Mouse (Mus musculus): ENCODE results near the gene Pex16. TPM values are rescaled to one million over a fixed set of nuclear protein-coding genes. Genes with fewer than 3 reads are reported as not detected.

Pex16 gene
- total RNA-seq, 2 experiments from 2014 or later = 17.2 to 22.1 TPM

- intact Hi-C loops (cut with DNase I; ENCODE audit: low total_unique reads) = no loop called here
- DNase-seq = peak; percentile 2
These were observed 10.4 kb upstream of the Pex16 start for GRCm38 (mm10) chr2:92364086-92364485.

GRCm38 (mm10) chr2:92365568-92365967 lies 8.9 kb upstream of the Pex16 start:
- intact Hi-C loops (cut with DNase I; ENCODE audit: low total_unique reads) = no loop called here
- DNase-seq = no peak

DNA sequence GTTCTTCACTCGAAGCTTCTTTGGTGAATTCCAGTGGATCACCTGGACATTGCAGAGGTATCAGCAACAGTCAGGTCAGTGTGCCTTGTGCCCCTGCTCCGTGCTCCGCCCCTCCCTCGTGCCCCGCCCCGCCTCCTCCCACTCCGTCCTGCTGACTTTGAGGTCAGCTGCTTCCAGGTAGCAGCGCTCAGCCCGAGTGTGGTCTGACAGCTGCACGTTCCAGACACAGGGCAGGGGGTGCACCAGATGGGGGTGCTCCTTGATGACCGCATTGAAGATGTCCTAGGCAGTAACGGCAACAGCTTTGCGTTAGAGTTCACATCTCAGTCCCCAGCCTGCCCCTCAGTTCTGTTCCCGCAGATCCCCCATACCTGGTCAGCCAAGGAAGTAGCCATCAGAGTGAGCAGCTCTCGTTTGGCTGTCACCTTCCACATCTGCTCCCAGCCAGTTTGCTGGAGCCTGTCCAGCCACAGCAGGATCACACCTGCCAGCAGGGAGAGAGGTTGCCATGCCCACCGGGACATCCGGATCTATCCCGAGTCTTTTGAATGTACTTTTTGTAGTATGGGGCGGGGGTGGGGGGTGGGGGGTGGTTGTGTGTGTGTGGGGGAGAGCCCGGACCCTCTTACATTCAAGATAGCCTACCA lies 7.0 kb upstream of the Pex16 start:
- intact Hi-C loops (cut with DNase I; ENCODE audit: low total_unique reads) = no loop called here
- no peak for DNase-seq

DNA sequence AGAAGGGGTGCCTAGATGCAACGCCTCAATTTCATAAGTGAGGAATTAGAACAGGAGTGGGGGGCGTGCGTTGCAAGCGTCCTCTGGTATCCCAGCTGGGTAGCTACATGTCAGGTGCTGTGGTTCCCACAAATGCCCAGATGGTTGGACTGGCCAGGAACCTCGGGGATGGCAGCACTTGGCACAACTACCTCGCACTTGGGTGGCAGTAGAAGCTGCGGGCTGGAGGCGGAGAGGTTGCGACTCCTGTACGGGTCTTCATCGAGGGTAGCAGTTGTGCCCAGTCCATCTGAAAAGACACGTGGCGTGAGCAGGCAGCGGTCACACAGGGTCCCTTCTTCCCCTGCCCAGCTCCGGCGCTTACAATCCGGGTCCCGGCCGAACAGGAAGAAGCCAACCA lies 4.1 kb upstream of the Pex16 start:
- no peak for DNase-seq
- intact Hi-C loops (cut with DNase I; ENCODE audit: low total_unique reads) = loop anchor here (5.0 kb wide), 1 partner anchor 67 kb away; no protein-coding TSS in a partner anchor

DNA sequence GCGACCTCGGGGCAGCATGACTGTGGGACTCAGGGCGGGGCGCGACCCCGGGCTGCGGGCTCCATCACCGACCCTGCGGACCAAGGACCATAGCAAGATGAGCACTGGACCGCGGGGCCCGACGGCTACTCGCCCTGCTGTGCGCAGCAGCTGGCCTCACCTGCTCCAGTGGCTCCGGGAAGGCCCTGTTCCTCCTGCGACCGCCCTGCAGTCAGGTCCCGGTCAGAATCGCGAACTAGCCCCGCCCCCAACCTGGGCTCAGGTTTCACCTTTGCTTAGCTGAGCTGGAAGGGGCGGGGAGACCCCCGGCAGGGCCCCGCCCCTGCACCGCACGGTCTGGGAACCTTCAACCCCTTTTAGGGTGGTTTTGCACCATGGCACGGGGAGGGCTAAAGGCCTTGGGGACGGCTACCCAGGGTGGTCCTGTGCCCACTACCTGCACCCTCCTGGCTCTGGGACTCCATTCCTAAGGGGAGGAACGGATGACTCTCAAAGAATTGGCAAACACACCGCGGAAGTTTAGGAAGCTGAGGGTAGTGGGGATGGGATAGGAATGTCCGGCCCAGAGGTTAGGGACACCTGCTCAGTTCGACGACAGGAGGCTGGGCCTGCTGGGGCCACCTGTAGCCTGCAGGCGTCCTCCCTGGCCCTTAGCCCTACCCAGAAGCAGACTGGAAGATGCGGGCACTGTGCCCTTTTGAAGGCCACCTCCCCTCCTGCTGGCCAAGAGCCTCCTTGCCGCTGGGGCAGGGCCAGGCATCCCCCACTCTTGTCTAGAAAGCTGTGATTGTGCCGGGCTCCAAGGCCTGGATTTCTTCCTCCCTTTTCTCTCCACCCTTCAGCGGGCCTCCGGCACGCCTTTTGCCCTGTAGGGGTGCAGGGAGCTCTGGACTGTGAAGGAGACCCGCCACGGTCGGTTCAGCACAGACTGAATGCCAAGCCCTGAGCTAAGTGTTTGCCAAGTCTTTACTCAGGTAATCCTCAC lies 3.4 kb upstream of the Pex16 start:
- DNase-seq = no peak
- intact Hi-C loops (cut with DNase I; ENCODE audit: low total_unique reads) = loop anchor here (5.0 kb wide), 1 partner anchor 66 kb away; no protein-coding TSS in a partner anchor

DNA sequence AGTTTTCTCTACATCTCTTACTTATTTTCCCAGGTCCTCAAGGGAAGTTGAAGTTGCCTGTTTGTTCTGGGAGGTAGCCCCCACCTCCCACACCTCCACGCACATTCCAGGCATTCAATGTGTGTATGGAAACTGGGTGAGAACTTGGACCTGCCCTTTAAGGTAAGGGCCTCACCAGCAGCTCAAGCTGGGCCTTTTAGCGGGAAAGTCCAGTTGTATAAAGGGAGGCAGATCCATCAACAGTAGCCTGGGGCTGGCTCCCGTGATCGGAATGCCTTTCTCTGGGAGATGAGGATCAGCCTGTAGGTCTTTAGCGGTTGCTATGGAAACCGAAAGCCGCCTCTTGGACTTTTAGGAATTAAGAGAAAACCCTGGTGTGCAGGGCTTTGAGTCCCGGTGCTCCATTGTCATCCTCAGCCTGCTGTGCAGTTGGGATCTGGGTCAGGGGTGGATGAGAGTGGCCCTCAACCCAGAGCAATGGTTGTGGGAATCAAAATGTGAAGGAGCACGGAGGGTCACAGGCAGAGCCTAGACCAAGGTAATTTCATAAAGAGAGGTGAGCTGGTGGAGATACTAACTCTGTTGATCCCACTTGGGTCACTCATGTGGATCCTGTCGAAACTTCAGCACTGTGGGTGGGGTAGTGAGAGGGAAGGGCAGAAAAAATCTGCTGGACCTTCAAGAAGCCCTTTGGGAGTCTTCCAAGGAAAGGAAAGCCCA lies 2.3 kb upstream of the Pex16 start:
- intact Hi-C loops (cut with DNase I; ENCODE audit: low total_unique reads) = loop anchor here (5.0 kb wide), 1 partner anchor 65 kb away; no protein-coding TSS in a partner anchor
- no peak for DNase-seq

GRCm38 (mm10) chr2:92372767-92373436 lies 1.6 kb upstream of the Pex16 start:
- DNase-seq = no peak
- intact Hi-C loops (cut with DNase I; ENCODE audit: low total_unique reads) = loop anchor here (5.0 kb wide), 1 partner anchor 64 kb away; no protein-coding TSS in a partner anchor

DNA sequence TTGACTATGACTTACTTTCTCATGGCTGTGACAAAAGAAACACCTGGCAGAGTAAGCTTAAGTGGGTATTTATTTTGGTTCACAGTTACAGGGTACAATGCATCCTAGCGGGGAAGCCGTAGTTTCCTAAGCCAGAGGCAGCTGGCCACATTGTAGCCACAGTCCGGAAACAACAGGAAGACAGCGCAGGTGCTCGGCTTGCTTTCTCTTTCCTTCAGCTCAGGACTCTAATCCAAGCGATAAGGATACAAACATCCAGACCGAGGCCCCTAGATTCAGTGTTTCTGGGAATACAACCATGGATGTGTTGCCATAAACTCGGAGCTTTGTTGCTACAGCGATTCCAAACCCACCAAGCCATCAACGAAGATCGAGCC lies 1.1 kb upstream of the Pex16 start:
- intact Hi-C loops (cut with DNase I; ENCODE audit: low total_unique reads) = loop anchor here (5.0 kb wide), 1 partner anchor 64 kb away; no protein-coding TSS in a partner anchor
- DNase-seq = no peak

DNA sequence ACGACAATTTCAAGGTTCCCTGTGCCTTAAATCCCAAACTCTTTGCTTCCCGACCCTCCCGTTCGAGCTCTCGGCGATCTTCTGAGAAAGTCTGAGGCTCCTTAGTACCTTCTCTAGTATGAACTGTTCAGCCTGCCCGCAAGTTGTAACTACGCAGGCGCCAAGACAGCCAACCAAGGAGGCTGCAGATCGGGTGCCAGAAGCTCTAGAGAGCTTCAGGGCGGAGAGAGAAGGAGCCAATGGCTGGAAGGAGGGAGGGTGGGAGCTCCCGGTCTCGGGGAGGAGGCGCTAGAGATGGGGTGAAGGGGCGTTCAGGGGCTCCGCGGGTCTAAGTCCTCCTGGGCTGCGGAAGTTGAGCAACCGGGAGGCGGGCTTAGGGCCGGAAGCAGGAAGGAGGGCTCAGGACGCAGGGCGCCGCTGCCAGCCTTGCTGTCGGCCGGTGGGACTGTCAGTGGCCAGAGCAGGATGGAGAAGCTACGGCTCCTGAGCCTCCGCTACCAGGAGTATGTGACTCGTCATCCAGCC lies 685 bp downstream of the Pex16 start:
- peak; percentile 96 for DNase-seq
- intact Hi-C loops (cut with DNase I; ENCODE audit: low total_unique reads) = no loop called here

- intact Hi-C loops (cut with DNase I; ENCODE audit: low total_unique reads) = no loop called here
- no peak for DNase-seq
These were observed 1.3 kb downstream of the Pex16 start for GRCm38 (mm10) chr2:92375788-92376187.

DNA sequence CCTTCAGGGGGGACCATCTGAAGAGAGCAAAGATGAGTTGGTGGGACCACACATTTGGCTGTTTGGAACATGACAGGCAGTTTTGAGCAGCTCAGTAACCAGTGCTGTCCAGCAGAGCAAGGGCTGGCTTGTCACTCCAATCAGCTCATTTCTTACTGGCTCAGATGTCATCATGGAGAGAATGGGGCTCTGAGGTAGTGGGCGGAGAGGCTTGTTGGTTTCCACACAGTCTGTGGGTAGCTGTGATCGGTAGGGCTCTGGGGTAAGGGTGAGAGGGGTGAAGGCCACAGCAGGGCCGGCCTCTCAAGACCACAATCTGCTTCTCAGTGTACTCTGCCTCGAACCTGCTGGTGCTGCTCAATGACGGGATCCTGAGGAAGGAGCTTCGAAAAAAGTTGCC lies 1.8 kb downstream of the Pex16 start:
- no peak for DNase-seq
- intact Hi-C loops (cut with DNase I; ENCODE audit: low total_unique reads) = no loop called here

DNA sequence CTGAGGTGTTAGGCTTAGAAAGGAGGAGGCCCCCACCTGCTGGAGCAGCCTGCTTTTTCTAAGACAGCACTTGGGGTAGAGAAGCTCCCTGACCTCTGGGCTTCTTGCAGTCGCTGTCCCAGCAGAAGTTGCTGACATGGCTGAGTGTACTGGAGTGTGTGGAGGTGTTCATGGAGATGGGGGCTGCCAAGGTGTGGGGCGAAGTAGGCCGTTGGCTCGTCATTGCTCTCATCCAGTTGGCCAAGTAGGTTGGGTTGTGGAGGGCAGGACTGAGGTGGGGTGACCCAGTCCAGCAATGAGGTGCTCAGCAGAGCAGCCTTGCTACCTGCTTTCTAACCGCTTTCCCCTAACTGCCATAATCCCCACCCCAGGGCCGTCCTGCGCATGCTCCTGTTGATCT lies 2.8 kb downstream of the Pex16 start:
- DNase-seq = no peak
- intact Hi-C loops (cut with DNase I; ENCODE audit: low total_unique reads) = no loop called here

- no peak for DNase-seq
- intact Hi-C loops (cut with DNase I; ENCODE audit: low total_unique reads) = no loop called here
These were observed 5.5 kb downstream of the Pex16 start for GRCm38 (mm10) chr2:92379783-92380494.

DNA sequence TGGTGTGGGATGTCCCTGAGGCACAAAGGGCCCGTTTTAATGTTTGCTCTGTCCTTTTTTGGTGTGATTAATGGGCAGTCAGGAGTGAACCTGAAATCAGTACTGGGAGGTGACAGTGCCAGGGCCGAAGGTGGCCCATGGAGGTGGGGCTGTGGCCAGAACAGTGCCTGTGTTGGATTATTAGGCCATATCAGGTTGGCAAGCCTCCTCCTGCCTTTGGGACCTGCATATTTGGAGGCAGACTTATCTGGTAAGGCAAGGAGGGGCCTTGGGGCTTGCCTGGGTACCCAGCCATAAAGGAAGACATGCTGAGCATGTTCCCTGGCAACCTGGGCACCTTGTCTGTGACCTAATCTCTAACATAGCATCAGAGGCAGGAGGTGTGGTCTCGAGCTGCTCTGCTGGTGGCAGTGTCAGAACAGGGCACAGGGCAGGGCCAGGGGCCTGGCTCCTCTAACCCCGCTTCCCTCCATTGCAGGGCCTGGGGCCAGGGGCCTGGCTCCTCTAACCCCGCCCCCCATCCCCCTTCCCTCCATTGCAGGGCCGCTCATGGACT lies 6.1 kb downstream of the Pex16 start:
- no peak for DNase-seq
- intact Hi-C loops (cut with DNase I; ENCODE audit: low total_unique reads) = no loop called here

- intact Hi-C loops (cut with DNase I; ENCODE audit: low total_unique reads) = no loop called here
- DNase-seq = no peak
These were observed 6.7 kb downstream of the Pex16 start for GRCm38 (mm10) chr2:92381161-92381560.

- intact Hi-C loops (cut with DNase I; ENCODE audit: low total_unique reads) = no loop called here
- DNase-seq = no peak
These were observed 7.6 kb downstream of the Pex16 start, which contains the start of gene 1700029I15Rik for GRCm38 (mm10) chr2:92381901-92382588. Gene 1700029I15Rik, plus strand, starts transcription at chr2:92382538.

GRCm38 (mm10) chr2:92382759-92383158 lies 8.3 kb downstream of the Pex16 start:
- intact Hi-C loops (cut with DNase I; ENCODE audit: low total_unique reads) = no loop called here
- no peak for DNase-seq

DNA sequence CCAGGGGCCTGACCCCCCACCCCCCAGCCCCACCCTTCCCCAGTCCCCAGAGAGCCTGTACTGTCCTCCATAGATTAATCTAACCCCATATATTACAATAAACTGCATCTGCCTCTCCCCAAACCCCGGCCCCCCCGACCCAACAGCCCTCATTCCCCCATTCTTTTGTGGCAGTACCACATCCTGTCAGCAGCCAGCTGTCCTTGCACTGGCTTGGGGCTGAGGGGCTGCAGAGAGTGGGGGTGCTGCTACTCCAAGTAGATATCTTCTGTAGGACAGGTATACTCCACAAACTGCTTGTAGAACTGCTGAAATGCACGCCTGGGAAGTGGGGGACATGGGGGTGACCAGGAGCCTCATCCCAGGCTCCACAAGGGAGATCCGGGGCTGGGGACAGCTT lies 9.6 kb downstream of the Pex16 start:
- DNase-seq = no peak
- intact Hi-C loops (cut with DNase I; ENCODE audit: low total_unique reads) = no loop called here

All from gastrocnemius, postnatal 14 days (tissue).